Mouse (Mus musculus): ENCODE measurements around the gene Cfap36.

Gene Cfap36

DNA sequence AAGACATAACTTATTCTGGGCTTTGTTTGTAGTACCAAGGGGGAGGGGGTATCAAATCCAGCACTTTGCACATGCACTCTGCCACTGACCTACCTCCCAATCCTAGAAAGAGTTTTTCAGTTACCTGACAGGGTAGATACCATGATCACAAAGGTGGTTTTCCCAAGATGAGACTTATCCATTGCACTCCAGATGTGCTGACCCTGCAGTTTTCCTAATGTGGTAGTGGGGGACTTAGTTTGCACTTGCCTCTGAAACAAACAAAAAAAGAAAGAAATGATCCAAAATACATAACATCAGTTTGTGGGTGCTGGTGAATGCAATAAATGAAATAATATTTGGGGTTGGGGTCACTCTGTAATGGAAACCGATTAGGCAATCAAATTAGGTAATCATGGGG is 67.9 kb downstream of the Cfap36 start:
- DNase-seq: no peak

DNA sequence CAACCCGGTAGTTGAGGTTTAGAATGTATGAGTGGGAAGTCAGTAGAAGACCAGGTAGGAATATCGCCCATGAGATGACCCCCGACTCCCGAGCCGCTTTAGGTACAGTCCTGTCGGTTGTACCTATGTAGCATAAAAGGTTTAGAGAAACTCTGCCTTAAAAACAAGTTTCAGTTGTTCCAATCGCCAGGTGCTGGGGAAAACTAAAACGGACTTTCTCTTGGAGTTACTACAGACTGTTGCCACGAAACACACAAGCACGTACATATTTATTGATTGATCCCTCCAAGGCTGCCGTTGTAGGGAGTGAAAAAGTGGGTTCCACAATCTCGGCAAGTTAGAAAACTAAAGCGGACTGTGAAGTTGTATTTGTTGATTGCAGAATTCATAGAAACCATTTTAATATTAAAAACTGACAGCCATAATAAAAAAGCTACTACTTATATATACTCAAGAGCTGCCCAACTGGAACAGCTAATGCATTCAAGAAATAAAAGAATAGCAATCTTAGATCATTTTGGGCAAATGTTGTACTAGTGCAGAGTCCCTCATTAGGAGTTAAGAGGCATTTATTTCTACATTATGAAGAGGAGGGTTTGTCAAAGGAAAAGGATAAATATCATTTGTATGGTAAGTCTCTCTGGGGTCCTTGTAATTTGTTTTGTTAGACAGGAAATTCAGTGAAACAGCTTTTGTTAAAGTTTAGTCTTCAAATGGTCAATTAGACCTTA is 73.3 kb downstream of the Cfap36 start:
- no peak for DNase-seq

DNA sequence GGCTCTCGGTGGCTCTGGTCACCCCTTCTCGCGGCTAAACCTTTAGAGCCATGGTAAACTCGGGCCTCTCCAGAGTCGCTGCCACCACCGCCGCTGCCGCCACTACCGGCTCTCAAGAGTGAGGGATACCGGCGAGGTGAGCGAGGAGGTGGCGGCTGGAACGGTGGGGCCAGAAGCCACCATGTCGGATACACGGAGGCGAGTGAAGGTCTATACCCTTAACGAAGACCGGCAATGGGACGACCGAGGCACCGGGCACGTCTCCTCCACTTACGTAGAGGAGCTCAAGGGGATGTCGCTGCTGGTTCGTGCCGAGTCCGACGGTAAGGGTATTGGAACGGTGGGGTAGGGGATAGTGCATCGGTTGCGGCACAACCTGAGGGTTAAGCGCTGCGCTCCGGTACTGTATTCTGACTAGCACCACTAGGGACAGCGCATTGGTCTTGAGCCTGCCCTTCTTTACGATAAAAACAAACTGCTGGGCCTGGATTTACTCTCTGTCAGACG is 74.0 kb downstream of the Cfap36 start:
- peak; percentile 42 for DNase-seq

DNA sequence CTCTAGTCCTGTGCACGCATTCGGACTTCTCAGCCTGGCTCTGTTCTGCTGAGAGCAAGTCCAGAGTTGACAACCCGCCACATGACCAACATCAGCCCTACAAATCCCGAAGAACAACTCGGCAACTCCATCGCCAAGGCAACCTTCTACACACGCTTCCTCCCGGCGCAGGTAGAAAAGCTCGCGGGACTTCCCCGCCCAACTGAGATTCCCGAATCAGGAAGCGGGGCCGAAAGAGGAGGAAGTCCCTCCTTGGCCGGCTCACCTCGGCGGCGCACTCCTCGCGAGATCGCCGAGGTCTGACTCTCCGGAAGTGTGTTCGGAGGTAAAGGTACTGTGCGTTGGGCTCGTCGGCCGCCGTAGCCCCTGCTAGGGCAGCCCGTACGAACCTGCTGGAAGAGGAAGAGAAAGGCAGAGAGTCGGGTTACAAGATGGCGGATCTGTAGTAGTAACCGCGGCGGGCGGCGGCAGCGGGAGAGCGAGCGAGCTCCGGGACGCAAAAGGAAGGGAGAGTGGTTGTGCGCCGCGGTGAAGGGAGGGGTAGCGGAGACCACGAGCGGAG is 74.6 kb downstream of the Cfap36 start, which contains the start of gene Ppp4r3b:
Gene Ppp4r3b (plus strand): TSS at position 328 of the 562 bp plus-strand sequence.
- DNase-seq: peak; percentile 99

DNA sequence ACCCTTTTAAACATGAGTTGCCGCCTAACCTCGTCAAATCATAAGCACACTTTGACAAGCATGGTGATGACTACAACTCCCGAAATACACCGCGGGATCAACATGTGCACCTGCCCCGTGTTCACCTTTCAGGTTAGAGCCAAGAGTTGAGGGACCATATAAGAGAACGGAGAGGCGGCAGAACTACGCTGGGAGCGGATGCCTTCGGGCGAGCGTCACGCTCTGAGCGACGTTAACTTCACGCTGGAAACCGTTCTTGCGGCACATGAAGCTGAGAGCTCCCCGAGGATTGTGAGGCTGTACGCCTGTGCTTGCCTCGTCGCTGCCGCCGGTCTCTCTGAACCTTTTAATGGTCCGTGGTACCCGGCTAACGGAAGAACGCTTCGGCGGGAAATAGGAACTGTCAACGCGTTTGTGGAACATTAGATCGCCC is 75.2 kb downstream of the Cfap36 start:
- DNase-seq: peak; percentile 75
